Mouse (Mus musculus): ENCODE data around the gene Gp5.

Gp5 gene

DNA sequence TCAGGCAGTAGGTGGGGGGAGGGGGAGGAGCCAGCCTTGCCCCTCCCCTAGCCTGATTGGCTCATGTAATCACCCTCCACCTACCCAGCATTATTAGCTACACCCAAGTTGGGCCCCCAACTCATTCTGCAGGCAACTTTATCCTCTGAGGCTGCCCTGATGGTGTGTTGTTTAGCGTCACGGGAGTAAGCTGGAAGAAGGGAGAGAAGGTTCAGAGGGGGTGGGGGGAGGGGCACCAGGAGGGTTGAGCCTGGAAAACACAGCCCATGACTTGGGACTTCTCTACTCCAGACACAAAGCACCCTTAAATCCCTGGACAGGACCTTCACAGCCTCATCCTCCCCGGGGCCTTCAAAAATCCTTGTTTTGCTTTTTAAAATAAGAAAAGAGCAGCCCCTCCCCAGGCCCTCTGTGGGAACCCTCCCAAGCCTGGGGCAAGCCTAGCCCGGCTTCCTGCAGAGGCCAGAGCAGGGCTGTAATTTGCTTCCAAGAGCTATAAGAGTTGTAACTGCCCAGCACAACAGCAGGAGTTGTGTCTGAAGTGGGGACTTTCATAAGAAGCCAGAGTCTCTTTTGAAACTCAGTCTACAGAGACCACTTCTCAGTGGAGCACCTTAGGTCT lies 29.8 kb downstream of the Gp5 start:
- no peak for DNase-seq (ENCODE audit: low read depth, low spot score)

DNA sequence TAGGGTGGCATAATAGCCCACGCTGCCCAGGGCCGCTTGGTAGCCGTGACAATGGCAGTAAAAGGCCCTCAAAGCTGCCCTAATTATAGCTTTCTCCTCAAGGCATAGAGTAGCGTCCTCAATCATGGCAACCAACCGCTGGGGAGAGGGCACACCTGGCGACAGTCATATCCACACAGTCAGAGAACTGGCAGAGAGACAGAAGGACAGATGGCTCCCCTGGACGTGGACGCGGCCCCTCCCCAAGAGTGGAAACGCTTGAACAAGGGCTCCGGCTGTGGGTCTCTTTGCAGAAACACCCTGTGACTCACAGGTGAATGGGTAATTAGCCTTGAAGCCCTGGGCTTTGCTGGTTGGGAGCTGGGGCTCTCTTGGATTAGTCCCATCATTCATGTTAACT lies 32.2 kb downstream of the Gp5 start:
- DNase-seq (ENCODE audit: low read depth, low spot score) = no peak

DNA sequence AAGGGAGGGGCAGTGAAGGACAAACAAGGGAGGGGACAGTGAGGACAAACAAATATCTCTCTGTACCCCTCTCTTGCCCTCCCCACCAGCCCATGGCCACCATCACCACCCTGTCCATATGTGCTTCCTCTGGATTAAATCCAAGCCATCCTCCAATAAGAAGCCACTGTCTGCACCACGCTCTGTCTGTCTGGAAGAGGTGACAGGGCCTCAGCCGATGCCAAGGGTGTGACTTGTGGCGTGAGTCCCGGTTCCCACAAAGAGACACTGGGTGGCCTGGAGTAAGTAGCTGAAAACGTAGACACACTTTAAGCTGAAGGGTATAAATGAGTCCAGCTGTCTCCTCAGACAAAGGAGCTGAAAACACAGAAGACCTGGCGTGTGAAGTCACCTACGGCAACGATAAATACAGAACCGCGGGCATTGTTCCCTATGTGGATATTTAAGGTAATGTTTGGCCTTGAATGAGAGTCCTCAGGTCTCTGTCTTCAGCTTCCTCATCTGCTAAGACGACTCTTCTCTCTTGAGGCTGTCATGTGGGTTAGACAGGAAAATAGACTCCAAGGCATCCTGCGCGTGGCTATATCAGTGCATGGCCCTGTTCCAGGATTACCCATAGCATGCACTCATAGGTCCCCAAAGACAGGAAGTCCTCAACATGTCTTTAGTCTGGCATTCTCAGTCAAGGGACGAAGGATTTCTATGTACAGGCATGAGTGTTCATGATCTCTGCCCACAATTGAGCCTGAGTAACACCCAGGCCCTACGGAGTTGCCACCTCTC lies 34.8 kb downstream of the Gp5 start:
- no peak for DNase-seq (ENCODE audit: low read depth, low spot score)

DNA sequence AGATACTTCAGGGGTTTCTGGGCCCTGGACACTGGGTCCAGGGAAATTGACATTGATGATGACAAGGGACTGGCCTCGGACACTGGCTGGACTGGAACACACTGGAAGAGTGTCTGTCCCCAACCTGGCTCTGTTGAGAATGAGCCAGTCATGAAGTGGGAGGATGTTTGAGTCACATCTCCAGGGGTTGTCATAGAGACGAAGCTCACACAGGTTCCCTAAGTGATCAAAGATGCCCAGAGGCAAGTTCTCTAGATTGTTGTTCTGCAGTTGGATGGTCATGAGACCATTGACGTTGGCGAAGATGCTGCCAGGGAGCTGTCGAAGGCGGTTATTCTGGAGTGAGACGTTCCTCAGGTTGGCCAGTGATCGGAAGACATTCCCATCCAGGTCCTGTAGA lies 37.5 kb downstream of the Gp5 start:
- DNase-seq (ENCODE audit: low read depth, low spot score) = no peak

DNA sequence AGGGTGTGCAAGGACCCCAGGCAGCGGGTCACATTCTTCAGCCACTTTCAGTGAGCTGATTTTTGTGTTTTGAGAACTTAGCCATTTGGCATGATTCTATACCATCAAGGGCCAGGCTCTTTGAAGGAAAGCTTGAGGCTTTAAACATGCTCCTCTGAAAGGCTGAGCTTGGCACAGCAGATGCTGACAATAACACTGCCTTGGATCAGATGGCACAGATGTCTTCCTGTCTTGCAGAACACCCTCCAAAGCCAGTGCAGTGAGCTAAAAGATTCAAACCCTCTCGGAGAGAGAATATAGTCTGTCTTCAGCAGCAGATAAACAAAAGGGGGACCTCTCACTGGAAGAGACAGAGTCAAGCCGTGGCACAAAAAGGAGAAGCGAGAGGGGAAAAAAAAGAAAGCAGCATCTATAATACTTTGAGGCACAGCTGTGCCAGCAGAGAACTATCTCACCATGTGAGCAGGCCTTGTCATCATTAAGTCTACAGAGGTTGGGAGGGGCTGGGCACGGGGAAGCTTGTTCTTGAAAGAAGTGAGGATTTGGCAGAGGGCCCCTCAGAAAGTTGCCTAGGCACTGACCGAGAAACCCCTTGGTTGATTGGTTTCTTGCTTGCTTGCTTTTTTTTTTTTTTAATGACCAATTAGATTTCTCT lies 38.5 kb downstream of the Gp5 start:
- DNase-seq (ENCODE audit: low read depth, low spot score) = no peak

DNA sequence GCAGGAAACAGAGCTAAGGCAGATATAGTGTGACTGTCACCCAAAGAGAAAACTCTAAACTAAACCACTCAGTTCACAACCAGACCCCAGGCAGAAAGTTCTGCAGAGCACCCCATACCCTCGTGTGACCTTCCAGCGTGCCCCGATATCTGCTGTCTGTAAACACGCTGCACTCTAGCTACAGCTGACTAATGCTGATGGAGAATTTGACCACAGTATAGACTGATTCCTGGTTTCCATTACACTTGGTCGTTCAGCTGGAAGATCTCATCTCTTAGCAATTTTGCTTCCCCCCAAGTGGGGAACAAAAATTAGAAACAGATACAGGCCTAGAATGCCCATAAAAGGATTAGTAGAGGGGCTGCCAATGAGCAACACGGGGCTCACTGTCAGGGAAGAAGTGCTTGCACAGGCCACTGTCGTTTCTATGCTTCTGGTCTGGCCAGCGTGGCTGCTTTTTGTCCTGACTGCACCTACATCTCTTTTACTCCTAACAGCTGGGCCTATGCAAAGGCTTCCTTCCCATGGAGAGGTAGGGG lies 39.3 kb downstream of the Gp5 start:
- no peak for DNase-seq (ENCODE audit: low read depth, low spot score)

DNA sequence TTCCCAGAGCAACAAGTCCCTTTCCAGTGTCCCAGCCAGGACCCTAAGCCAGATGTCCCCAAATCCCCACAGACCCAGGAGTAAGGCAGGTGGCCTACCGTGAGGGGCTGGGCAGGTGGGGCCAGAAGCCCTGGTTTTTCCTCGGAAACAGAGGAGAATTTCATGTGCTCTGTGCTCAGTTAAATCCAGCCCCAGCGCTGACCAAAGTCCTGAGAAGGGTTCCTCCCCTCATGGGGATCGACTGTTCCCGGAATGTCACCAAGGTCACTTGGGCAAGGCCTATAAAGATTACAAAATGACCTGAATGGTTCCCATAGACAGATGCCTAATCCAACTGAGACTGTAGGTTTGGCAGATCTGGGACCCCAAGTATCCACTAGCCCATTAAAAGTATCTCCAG lies 43.2 kb downstream of the Gp5 start, which contains the start of gene Cpn2:
Gene Cpn2 (minus strand): TSS at position 141 of the 400 bp plus-strand sequence.
- DNase-seq (ENCODE audit: low read depth, low spot score) = no peak

DNA sequence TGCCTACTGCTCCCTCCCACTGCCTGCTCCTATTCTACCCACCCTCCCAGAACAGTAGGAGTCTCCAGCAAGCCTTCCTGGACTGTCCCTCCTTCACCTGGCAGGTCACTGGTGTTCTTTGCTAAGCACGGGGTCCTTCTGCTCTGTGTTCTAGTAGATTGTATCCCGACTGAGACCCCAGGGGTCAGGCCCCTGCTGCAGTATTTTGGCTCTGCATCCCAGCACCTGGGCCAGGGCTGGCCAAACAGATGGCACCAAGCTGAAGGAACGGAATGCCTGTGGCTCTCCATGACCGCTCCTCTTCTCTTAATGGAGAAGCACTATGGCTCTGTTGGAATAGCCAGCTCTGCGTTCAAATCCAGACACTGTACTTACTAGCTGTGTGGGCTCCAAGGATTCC lies 44.0 kb downstream of the Gp5 start:
- DNase-seq (ENCODE audit: low read depth, low spot score) = no peak

DNA sequence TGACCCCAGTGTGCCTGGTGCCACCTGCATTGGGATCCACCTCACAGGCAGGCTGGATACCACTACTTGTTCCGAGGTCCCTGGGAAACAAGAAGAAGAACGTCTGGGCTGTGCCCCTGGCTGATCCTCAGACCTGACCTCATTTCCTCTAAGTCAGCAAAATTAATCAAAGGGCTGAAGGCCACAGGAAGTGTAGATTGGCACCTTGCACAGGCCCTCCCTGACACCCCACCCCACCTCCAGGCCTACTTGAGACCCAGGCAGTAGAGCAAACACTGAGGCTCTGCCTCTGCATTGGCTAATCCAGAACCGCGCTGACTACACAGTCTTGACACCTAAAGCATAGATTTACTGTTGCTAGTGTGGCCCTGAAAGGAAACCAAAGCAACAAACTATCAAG lies 45.0 kb downstream of the Gp5 start:
- no peak for DNase-seq (ENCODE audit: low read depth, low spot score)

DNA sequence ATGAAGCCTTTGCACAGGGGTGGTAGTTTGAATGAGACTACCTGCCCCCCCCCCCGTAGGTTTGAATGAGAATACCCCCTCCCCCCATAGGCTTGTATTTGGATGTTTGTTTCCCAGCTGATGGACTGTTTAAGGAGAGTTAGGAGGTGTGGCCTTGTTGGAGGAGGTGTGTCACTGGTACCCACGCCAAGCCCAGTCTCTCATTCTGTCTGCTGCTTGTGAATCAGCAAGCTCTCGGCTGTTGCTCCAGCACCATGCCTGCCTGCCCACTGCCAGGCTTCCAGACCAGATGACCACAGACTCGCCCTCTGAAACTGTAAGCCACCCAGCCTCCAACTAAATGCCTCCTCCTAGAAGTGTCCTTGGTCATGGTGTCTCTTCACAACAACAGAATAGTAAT lies 47.4 kb downstream of the Gp5 start:
- DNase-seq (ENCODE audit: low read depth, low spot score) = no peak

DNA sequence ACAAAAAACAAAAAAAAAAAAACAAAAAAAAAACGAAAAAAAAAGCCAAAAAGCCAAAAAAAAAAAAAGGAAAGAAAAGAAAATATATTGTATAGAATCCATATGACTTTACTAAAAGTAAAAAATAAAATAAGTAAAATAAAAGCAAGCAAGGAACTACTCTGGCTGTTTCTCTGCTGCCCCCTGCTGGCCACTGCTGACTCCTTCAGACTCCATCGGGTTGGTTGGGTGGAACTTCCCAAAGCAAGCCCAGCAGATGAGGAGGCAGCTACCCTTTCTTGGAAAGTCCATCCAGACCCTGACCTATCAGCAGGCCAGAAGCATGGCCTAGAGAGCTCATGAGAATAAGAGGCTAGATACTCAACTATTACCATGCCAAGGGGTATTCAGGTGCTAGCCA lies 47.9 kb downstream of the Gp5 start:
- no peak for DNase-seq (ENCODE audit: low read depth, low spot score)

DNA sequence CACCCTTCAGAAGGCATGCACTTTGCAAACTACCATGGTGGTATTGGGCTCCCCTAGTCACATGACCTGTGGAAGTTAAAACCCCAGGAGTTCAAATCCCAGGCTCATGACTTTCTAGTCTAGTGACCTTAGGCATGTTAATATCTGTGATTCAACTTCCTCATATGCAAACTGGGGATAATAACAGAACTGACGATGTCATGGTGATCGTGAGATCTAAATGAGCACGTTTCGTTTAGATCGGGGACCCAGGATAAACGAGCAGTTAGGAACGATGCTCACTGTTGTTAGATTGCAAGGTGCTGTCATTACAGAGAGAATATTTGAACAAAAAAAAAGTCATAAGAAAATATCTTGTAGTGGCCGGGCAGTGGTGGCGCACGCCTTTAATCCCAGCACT lies 48.4 kb downstream of the Gp5 start:
- DNase-seq (ENCODE audit: low read depth, low spot score) = no peak

DNA sequence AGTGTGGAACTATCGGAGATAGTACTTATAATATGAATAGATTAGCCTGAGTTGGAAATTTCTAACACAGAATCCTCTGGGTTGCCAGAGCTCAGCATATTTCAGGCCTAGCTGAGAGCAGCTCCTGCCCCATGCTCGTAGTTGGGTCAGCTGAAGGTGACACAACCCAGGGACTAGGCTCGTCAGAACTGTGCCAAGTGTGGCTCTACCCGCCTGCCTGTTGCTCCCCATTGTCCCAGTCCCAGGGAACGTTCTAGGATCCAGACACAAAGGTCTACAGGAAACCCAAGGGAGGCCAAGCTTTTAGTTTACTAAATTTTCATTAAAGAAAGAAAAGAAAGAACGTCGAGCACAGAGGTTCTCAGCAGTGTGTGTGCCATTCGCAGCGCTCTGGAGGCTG lies 49.2 kb downstream of the Gp5 start:
- no peak for DNase-seq (ENCODE audit: low read depth, low spot score)

DNA sequence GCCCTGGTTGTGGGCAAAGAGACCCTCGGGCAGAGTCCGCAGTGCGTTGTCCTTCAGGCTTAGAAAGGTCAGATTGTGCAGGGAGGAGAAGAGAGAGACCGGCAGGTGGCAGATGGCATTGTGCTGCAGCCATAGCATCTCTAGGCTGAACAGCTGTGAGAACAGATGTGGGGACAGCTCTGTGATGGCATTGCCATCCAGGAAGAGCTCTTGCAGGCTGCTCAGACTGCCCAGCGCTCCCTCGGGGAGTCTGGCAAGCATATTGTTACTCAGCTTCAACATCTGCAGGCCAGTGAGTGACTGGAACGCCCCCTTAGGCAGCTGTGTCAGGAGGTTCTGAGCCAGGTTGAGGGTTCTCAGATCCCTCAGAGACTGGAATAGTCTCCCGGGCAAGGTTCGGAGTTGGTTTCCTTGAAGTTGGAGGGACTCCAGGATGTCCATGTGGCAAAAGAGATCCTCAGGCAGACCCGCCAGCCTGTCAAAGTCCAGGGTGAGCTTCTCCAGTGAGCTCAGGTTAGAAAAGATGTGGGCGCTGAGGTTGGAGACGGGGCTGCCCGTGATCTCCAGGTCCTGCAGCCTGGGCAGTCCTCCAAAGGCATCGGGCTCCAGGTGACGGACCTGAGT lies 50.5 kb downstream of the Gp5 start:
- no peak for DNase-seq (ENCODE audit: low read depth, low spot score)

DNA sequence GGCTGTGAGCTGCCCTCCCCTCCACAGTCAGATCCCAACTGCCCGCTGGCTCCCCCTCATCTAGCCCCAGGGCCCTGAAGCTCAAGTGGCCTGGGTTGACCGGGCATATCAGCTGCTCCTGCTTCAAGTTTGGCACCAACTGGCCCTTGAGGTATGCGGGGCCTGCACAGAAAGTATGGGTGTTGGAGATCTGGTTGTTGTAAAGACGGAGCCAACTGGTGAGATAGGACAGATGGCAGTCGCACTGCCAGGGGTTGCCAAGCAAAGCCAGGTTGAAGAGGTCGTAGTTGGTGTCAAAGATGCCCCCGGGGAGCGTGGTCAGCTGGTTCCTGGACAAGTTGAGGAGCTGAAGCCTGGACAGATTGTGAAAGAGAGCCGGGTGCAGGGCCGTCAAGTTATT lies 51.1 kb downstream of the Gp5 start:
- DNase-seq (ENCODE audit: low read depth, low spot score) = no peak

DNA sequence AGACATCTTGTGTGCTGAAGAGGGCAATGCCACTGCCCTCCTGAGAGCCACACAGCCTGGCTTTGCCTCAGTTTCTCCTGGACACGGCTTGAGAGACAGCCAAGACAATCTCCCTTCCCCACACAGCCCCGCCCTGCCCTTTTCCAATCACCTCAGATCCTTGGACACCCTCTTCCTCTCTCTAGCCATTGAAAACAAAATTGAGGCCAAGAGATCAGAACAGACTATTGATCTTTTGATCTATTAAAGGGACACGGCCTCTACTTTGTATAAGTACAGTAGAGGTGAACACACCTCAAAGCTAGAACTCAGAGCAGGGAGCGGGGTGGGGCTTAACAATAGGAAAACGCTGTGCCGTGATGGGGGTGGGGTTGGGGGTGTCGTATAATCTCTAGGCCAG lies 52.1 kb downstream of the Gp5 start:
- DNase-seq (ENCODE audit: low read depth, low spot score) = no peak

DNA sequence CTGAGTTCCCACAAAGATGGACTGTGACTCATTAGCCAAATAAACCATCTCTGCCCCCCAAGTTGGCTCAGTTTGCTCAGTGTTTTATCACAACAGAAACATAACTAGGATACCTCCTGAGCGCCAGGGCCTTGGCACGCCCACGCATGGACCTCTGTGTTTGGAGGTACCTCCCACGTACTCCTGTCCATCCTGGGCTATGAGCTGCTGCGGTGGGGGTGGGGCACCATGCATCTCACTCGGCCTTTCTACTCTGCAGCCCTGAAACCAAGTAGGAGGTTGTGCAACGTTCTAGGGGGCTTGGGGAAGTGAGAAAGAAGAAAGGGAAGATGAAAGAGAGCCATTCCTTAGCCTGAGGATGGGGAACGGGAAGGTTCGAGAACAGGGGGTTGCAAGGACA lies 52.9 kb downstream of the Gp5 start:
- no peak for DNase-seq (ENCODE audit: low read depth, low spot score)

Data from brain, embryonic 18.5 days (tissue).